Comparison of ENCODE assay signal across 8 mouse cellular contexts in genomic region chr17:83872806-83873348, GRCm38 (mm10). TPM values are rescaled to one million over a fixed set of nuclear protein-coding genes. Genes with fewer than 3 reads are reported as not detected.
DNase-seq lines count a peak whose midpoint lies in the region; ATAC-seq lines count a peak whose summit lies in the region.

No protein-coding gene starts in this region.

- DNase-seq in NIH3T3 (ENCODE audit: low read depth), result peak; percentile 97
- DNase-seq in cerebellum, postnatal 10 days, result peak; percentile 90
- DNase-seq in frontal cortex, postnatal 14 days (ENCODE audit: low spot score in 2 of 2), result peak; percentile 56 to 81
- peak; percentile 83 to 89 for DNase-seq in layer of hippocampus, postnatal 10 days (ENCODE audit: low spot score in 2 of 2)
- peak; percentile 88 for DNase-seq in lung, postnatal 36 days
- peak; percentile 89 for DNase-seq in retina, postnatal 1 day
- DNase-seq in thymus, postnatal 4 days, result peak; percentile 87

- no peaks in the 10 kb centered on the region; the same call in none of the 2 replicates for H3K9me3 ChIP-seq in hindbrain, embryonic 12.5 days (replicated peaks)

- no peak overlapping the region for H3K9ac ChIP-seq in hindbrain, embryonic 12.5 days

- no peaks in the 10 kb centered on the region for H3K27me3 ChIP-seq in hindbrain, embryonic 12.5 days

- peak; percentile 61; the same call in 1 of the 2 replicates for ATAC-seq in hindbrain, embryonic 12.5 days (ENCODE audit: low FRiP score)

- peaks cover 6% of the 10 kb centered on the region; the same call in 1 of the 2 replicates for H3K4me1 ChIP-seq in hindbrain, embryonic 12.5 days

- 20% methylated on average over 14 of the region's 14 CpGs for WGBS in hindbrain, embryonic 12.5 days

- H3K36me3 ChIP-seq in hindbrain, embryonic 12.5 days, result no peaks in the 10 kb centered on the region

- H3K27ac ChIP-seq in hindbrain, embryonic 12.5 days, result no peak overlapping the region; the same call in 1 of the 2 replicates

- peak overlapping the region; percentile 40 for H3K4me2 ChIP-seq in hindbrain, embryonic 12.5 days (replicated peaks)

- no peak overlapping the region for H3K4me3 ChIP-seq in hindbrain, embryonic 12.5 days

RNA-seq across cellular contexts. Expression of gene Haao, which starts 25.1 kb away (rescaled TPM):
- polyA plus RNA-seq in hindbrain, embryonic 12.5 days (2016; fragmentation: Nextera tagmentation; extraction: Ambion mirVana), result 0.30 TPM in 1 of 2 replicates, not detected in the other
- not detected for total RNA-seq in layer of hippocampus, postnatal 10 days (2021)
